Mouse (Mus musculus) E14TG2a.4 (cell line): Measurements from ENCODE around the gene Tcf7l2.

ENCODE experiments used
- H3K27me3 ChIP-seq: 2 replicates; pipeline ENCODE4 v1.6.1; 2014; ENCODE audit warnings: low read length, control low read depth; ENCODE audit not compliant: insufficient read depth
- H3K36me3 ChIP-seq: 2 replicates; pipeline ENCODE4 v1.6.1; 2014; ENCODE audit warnings: low read length, control low read depth; ENCODE audit not compliant: insufficient read depth
- H3K4me1 ChIP-seq: replicated peaks from 2 replicates; pipeline ENCODE4 v1.6.1; 2014; ENCODE audit warnings: low read depth, low read length, control low read depth
- H3K4me3 ChIP-seq: replicated peaks from 2 replicates; pipeline ENCODE4 v1.5.1; 2014; ENCODE audit warnings: mild to moderate bottlenecking, low read length
- H3K9me3 ChIP-seq: 2 replicates; pipeline ENCODE4 v1.6.1; 2014; ENCODE audit warnings: low read length, control low read depth
- CTCF ChIP-seq: conservative IDR thresholded peaks from 2 replicates; pipeline ENCODE4 v1.5.1; 2014; ENCODE audit warnings: low read length
- NANOG ChIP-seq: IDR thresholded peaks from 2 replicates; pipeline ENCODE4 v1.6.1; 2014; ENCODE audit warnings: borderline replicate concordance, low read length, mixed read lengths
- POU5F1 ChIP-seq: IDR thresholded peaks from 2 replicates; pipeline ENCODE4 v1.6.1; 2014; ENCODE audit warnings: low read length, borderline replicate concordance

Gene Tcf7l2

DNA sequence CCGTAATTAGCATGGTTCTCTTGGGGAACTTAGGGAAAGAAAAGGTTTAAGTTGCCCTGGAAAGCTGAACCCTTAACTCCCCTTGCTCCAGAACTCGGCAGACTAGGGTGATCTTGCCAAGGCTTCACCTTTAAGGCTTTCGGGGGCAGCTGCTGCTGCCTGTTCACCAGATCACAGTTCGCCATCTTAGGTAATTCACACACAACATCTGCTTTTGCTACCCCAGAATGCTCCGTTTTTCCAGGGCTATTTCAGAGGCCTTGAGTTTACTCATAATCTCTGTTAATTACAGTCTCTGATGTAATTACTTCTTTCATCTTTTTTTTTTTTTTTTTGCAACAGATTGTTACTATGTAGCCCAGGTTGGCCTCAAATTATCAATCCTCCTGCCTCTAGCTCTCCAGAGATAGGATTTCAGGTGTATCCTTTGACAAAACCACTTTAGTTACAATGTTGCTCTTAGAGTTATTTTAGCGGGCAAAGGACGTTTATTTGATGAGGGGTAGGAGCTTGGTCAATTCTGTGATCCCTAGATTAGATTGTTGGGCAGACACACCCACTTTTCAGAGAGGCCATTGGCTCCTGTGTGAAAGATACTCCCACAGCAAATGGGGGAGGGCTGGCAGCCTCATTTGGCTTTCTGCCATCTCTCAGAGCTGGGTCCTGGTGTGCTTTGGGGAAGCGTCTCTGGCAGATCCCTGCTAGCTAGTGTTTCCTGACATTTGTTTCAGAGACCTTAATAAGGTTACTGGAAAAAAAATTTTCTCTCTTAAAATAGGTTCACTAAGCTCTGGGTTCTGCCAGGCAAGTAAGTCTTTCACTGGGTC is 83.6 kb downstream of the Tcf7l2 start:
- Histone ChIP-seq H3K4me3 (no peak overlapping the region), H3K9me3 (no peaks in the 10 kb centered on the region), H3K27me3 (no peaks in the 10 kb centered on the region), H3K36me3 (no peaks in the 10 kb centered on the region), H3K4me1 (peaks cover 18% of the 10 kb centered on the region)
- TF ChIP-seq POU5F1 (no peak), CTCF (no peak), NANOG (no peak)

DNA sequence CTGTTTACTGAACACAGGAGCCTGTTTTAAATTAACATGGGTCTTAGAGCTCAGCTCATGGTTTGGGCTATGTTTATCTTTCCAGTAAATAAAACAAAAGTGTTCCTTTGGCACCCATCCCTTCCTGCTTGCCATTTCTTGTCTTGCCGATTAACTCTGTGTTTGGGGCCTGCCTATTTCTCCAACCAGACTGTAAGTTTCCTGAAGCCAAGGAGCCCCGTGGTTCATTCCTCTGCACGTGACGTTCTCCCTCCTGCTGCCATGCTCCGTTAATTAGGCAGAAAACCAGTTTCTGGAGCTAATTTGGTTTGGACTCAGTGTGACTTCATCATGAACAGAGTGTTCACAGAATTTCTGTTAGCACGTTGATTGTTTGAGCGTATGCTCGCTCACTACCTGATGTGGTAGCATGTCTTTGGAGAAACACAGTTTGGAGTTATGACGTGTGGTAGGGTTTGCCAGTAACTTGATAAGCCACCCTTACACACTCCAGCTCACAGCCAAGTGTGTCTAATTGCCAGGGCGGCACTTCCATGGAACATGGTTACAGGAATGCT is 84.4 kb downstream of the Tcf7l2 start:
- Histone ChIP-seq H3K4me1 (peaks cover 18% of the 10 kb centered on the region), H3K9me3 (no peaks in the 10 kb centered on the region), H3K27me3 (no peaks in the 10 kb centered on the region), H3K4me3 (no peak overlapping the region), H3K36me3 (no peaks in the 10 kb centered on the region)
- no peak for TF ChIP-seq NANOG
- no peak for TF ChIP-seq CTCF
- TF ChIP-seq POU5F1: no peak

DNA sequence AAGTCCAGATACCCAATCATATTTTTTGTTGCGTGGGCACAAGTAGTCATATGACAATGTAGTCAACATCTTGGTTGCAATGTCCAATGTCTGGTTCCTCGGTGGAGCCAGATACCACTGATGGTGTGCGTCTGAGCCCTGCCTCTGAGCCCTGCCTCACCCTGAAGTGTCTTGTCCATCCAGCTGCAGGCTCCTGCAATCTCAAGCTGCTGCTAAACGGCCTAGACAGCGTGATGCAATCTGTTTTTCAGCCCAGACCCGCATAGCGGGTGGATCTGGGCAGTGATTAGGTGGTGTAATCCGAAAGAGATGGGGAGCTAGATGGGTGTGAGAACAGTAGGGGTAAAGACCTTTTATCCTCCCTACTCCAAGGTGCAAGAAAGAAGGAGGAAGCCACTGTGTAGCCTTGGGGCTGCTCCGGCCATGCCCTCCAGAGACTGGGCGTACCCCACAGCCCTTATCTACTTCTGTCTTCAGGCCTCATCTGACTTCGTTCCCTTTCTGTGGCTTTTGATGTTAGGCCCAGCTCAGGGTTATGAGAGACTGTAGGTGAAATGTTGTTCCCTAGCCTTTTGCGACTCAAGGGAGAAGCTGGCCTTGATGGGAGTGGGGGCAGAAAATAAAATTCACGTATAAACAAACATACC is 86.1 kb downstream of the Tcf7l2 start:
- H3K4me3 ChIP-seq: no peak overlapping the region
- H3K4me1 ChIP-seq: peaks cover 13% of the 10 kb centered on the region
- no peak for TF ChIP-seq CTCF
- no peak for TF ChIP-seq POU5F1
- TF ChIP-seq NANOG: no peak
- no peaks in the 10 kb centered on the region for H3K9me3 ChIP-seq
- H3K27me3 ChIP-seq: no peaks in the 10 kb centered on the region
- no peaks in the 10 kb centered on the region for H3K36me3 ChIP-seq

DNA sequence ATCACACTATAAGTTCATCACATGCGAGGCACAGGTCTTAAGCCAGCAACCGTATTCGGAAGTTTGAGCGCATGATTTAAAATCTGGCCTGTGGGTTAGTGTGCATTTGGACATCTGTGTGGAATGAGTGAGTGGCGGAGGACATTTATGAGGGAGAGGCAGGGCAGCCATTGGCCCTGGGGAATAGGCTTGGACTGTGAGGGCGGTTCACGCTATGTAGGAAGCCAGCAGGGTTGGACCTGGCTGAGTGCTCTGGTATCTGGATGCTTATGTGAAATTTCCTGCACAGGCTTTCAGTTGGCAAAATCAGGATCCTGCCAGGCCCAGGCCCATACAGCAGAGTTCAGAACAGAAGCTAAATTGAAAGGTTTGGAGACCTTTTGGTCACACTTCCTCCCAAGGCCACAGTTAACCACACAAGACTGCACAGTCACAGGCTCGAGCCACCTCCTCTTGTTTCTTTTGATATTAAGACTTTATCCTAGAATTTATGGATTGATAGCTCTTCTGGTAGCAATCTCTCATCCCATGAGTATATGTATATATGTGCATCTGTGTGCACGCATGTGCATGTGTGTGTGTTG is 89.4 kb downstream of the Tcf7l2 start:
- H3K27me3 ChIP-seq: no peaks in the 10 kb centered on the region
- no peaks in the 10 kb centered on the region for H3K9me3 ChIP-seq
- H3K4me1 ChIP-seq: peaks cover 13% of the 10 kb centered on the region
- no peak overlapping the region for H3K4me3 ChIP-seq
- no peaks in the 10 kb centered on the region for H3K36me3 ChIP-seq
- TF ChIP-seq NANOG (no peak), POU5F1 (no peak), CTCF (no peak)

DNA sequence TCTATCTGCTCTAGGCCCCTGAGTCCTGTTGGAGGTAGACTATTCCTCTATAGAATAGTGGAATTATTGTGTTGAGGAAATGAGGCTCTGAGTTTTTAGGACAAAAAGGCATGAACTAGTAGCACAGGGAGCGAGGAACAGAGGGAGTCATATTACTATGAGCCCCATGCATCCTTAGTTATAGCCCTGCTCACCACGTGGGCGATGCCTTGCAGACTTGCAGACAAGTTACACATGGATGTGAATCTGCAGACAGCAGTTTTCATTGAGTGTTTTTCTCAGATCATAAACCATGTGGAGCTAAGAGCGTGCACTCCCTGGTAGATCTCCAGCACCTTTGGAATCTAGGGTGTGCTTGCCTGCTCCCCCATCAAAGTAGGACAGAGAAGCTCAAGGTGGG is 90.5 kb downstream of the Tcf7l2 start:
- no peak for TF ChIP-seq CTCF
- TF ChIP-seq NANOG: no peak
- no peak for TF ChIP-seq POU5F1
- H3K36me3 ChIP-seq: no peaks in the 10 kb centered on the region
- no peak overlapping the region for H3K4me3 ChIP-seq
- no peaks in the 10 kb centered on the region for H3K9me3 ChIP-seq
- H3K4me1 ChIP-seq: peaks cover 13% of the 10 kb centered on the region
- no peaks in the 10 kb centered on the region for H3K27me3 ChIP-seq

DNA sequence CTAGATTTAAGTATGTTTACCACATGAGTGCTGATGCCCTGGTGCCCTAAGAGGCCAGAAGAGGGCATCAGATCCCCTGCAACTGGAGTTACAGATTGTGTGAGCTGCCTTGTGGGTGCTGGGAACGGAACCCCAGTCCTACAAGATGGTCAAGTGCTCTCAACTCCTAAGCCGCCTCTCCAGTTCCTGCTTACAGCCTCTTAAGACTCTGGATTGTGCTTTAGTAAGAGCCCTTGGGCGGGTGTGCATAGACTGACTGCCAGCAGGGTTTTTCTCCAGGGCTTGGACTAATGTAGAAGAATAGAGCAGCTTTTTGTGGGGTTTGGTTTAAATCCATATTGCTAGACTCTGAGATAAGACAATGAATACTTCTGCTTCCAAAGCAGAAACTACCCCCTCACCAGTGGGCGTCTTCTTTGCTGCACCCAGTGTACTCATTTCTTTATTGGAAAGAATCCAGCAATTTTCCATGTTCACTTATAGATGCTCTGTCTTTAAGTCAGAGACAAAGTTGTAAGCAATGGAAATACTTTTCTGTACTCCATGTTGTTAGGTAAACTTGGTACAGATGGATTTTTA is 92.3 kb downstream of the Tcf7l2 start:
- Histone ChIP-seq H3K36me3 (no peaks in the 10 kb centered on the region), H3K4me3 (no peak overlapping the region), H3K4me1 (peaks cover 13% of the 10 kb centered on the region), H3K27me3 (no peaks in the 10 kb centered on the region), H3K9me3 (no peaks in the 10 kb centered on the region)
- TF ChIP-seq NANOG (no peak), CTCF (no peak), POU5F1 (no peak)

DNA sequence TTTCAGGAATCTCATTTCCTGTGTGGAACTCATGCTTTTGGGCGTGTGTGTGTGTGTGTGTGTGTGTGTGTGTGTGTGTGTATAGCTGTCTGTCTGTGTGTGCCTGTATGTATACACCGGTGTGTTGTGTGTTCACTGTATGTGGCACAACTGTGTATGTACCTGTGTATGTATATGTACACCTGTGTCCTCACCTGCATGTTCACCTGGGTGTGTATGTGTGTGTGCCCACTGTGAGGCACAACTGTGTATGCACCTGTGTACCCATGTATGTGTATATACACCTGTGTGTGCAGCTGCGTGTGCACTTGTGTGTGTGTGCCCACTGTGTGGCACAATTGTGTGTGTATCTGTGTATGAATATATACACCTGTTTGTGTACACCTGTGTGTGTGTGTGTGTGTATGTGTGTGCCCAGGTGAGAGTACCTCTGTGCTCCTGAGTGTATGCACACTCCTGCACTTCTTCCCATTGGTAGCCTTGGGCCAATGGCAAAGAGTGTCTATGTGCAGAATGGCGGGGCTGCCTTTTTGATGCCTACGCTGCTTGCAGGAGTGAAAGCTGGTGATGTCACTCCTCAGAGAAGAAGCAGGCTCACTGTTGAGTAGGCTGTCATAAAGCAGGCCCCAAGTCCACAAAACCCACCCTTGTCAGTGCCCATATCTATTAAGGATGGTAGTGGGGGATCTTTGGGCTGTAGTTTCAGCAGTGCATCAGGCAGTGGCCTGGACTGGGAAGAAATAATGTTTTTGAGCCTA is 95.5 kb downstream of the Tcf7l2 start:
- peaks cover 19% of the 10 kb centered on the region for H3K4me1 ChIP-seq
- no peak for TF ChIP-seq NANOG
- TF ChIP-seq CTCF: no peak
- no peak for TF ChIP-seq POU5F1
- no peaks in the 10 kb centered on the region for H3K36me3 ChIP-seq
- H3K27me3 ChIP-seq: no peaks in the 10 kb centered on the region
- H3K9me3 ChIP-seq: no peaks in the 10 kb centered on the region
- no peak overlapping the region for H3K4me3 ChIP-seq

DNA sequence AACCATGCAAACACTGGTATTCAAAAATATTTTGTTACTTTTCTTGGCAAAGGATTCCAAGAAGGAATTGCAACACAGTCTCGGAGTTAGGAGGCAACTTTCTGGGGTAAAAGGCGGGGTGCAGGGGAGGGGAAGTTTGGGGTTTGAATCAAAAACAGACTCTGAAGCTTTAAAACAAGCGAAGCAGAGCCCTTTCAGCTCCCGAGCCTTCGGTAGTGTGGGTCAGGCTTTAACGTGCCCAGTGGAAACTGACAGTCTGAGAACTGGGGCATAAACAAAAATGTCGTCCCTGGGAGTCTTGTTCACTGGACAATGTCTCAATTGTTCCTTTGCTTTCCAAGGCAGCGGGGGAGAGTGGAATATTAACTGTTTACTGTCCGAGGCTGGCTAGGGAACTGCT is 96.3 kb downstream of the Tcf7l2 start:
- Histone ChIP-seq H3K9me3 (no peaks in the 10 kb centered on the region), H3K36me3 (no peaks in the 10 kb centered on the region)
- TF ChIP-seq CTCF: no peak

More for the DNA sequence above, 96.3 kb downstream of the Tcf7l2 start:
- H3K27me3 ChIP-seq: no peaks in the 10 kb centered on the region
- H3K4me1 ChIP-seq: peaks cover 19% of the 10 kb centered on the region
- no peak overlapping the region for H3K4me3 ChIP-seq
